Mouse (Mus musculus) intestine, embryonic 14.5 days (tissue): ENCODE results near the gene Gm36210. TPM values are rescaled to one million over a fixed set of nuclear protein-coding genes. Genes with fewer than 3 reads are reported as not detected.
A peak's percentile ranks its signal among the peaks of the same experiment; 100 is the strongest.

Experiments
- ATAC-seq: fragments of 200-750 bp; cut with Nextera tagmentation; replicated peaks from 2 replicates; pipeline ENCODE4 v1.8.0; 2017; ENCODE audit warnings: low read depth, moderate number of reproducible peaks, moderate TSS enrichment, moderate library complexity; ENCODE audit not compliant: low FRiP score, low TSS enrichment
- DNase-seq: peaks from one replicate; pipeline ENCODE4 v3.0.0-alpha.2; 2018; ENCODE audit warnings: low spot score
- H3K27ac ChIP-seq: fragments of 300-500 bp; sonication (generic); 2 replicates; pipeline ENCODE4 v1.5.1; 2014; ENCODE audit warnings: low read depth, mild to moderate bottlenecking, control low read depth
- H3K27me3 ChIP-seq: fragments of 300-500 bp; sonication (generic); replicated peaks from 2 replicates; pipeline ENCODE4 v1.6.1; 2014; ENCODE audit warnings: low read length, control low read depth; ENCODE audit not compliant: control insufficient read depth, insufficient read depth
- H3K36me3 ChIP-seq: fragments of 300-500 bp; sonication (generic); 2 replicates; pipeline ENCODE4 v1.6.1; 2014; ENCODE audit warnings: low read length, control low read depth; ENCODE audit not compliant: control insufficient read depth, insufficient read depth
- H3K4me1 ChIP-seq: fragments of 300-500 bp; sonication (generic); replicated peaks from 2 replicates; pipeline ENCODE4 v1.6.1; 2014; ENCODE audit warnings: low read length, control low read depth, mixed read lengths; ENCODE audit not compliant: control insufficient read depth, insufficient read depth
- H3K4me2 ChIP-seq: fragments of 300-500 bp; sonication (generic); 2 replicates; pipeline ENCODE4 v1.6.1; 2014; ENCODE audit warnings: low read length
- H3K4me3 ChIP-seq: fragments of 300-500 bp; sonication (generic); 2 replicates; pipeline ENCODE4 v1.5.1; 2014; ENCODE audit warnings: low read depth, low read length, control low read depth, mixed read lengths
- H3K9ac ChIP-seq: fragments of 300-500 bp; sonication (generic); 2 replicates; pipeline ENCODE4 v1.6.1; 2014; ENCODE audit warnings: mild to moderate bottlenecking, low read length
- H3K9me3 ChIP-seq: fragments of 300-500 bp; sonication (generic); 2 replicates; pipeline ENCODE4 v1.6.1; 2016; ENCODE audit warnings: low read length, control low read depth; ENCODE audit not compliant: control insufficient read depth
- WGBS: fragments of 180-500 bp; shearing (Covaris S2); extraction: QIAGEN DNeasy Blood & Tissue Kit; methylation state at CpG from one replicate; pipeline ENCODE4 v1.1.7; 2014; 5-methylcytosine and 5-hydroxymethylcytosine counted together
- polyA plus RNA-seq: library from polyadenylated mRNA; unstranded; fragments of >200 nt; fragmentation: Nextera tagmentation; extraction: Ambion mirVana; gene quantifications from 2 replicates; pipeline ENCODE4 v1.2.1, GENCODE M21; 2014

The Gm36210 gene
- polyA plus RNA-seq, 1 experiment from 2014 or later = not detected

- Histone ChIP-seq H3K9ac (no peak overlapping the region), H3K27ac (no peak overlapping the region), H3K4me1 (peaks cover 14% of the 10 kb centered on the region), H3K4me2 (no peak overlapping the region), H3K36me3 (no peaks in the 10 kb centered on the region), H3K9me3 (no peaks in the 10 kb centered on the region), H3K27me3 (no peaks in the 10 kb centered on the region), H3K4me3 (no peak overlapping the region)
- WGBS = 74% methylated on average over 5 of the region's 5 CpGs
- DNase-seq (no peak), ATAC-seq (no peak)
Observed at GRCm38 (mm10) chr7:4912248-4912647, 5.9 kb upstream of the Gm36210 start.

GRCm38 (mm10) chr7:4911561-4911960, 5.2 kb upstream of the Gm36210 start:
- Histone ChIP-seq H3K27ac (no peak overlapping the region), H3K36me3 (no peaks in the 10 kb centered on the region), H3K4me1 (peaks cover 11% of the 10 kb centered on the region), H3K4me3 (no peak overlapping the region), H3K9ac (no peak overlapping the region), H3K27me3 (no peaks in the 10 kb centered on the region), H3K9me3 (no peaks in the 10 kb centered on the region), H3K4me2 (no peak overlapping the region)
- WGBS = 38% methylated on average over 9 of the region's 9 CpGs
- DNase-seq (peak; percentile 84), ATAC-seq (no peak)

GRCm38 (mm10) chr7:4902404-4902803, 3.9 kb downstream of the Gm36210 start:
- H3K4me2 ChIP-seq = no peak overlapping the region
- 77% methylated on average over 9 of the region's 9 CpGs for whole genome bisulfite sequencing

GRCm38 (mm10) chr7:4901171-4901570, 5.1 kb downstream of the Gm36210 start:
- 0 out of 2 replicates have a peak, but pooled peaks cover 2% of the 10 kb centered on the region for H3K27me3 ChIP-seq
- H3K9ac ChIP-seq = no peak overlapping the region
- H3K36me3 ChIP-seq = no peaks in the 10 kb centered on the region
- no peak overlapping the region for H3K4me2 ChIP-seq
- DNase-seq (no peak), ATAC-seq (no peak)
- 56% methylated on average over 8 of the region's 8 CpGs for WGBS
- H3K4me3 ChIP-seq = no peak overlapping the region
- H3K9me3 ChIP-seq = 0 out of 2 replicates have a peak, but pooled peaks cover 3% of the 10 kb centered on the region
- H3K27ac ChIP-seq = no peak overlapping the region
- 0 out of 2 replicates have a peak, but pooled peaks cover 5% of the 10 kb centered on the region for H3K4me1 ChIP-seq

More at GRCm38 (mm10) chr7:4902404-4902803, 3.9 kb downstream of the Gm36210 start:
- H3K4me1 ChIP-seq = 0 out of 2 replicates have a peak, but pooled peaks cover 5% of the 10 kb centered on the region
- DNase-seq (no peak), ATAC-seq (no peak)
- H3K27me3 ChIP-seq = 0 out of 2 replicates have a peak, but pooled peaks cover 2% of the 10 kb centered on the region
- H3K27ac ChIP-seq = no peak overlapping the region
- no peak overlapping the region for H3K9ac ChIP-seq
- H3K9me3 ChIP-seq = 0 out of 2 replicates have a peak, but pooled peaks cover 3% of the 10 kb centered on the region
- H3K4me3 ChIP-seq = no peak overlapping the region
- no peaks in the 10 kb centered on the region for H3K36me3 ChIP-seq

- Histone ChIP-seq H3K36me3 (no peaks in the 10 kb centered on the region), H3K27ac (no peak overlapping the region), H3K4me2 (peak overlapping the region; percentile 59), H3K4me1 (0 out of 2 replicates have a peak, but pooled peaks cover 5% of the 10 kb centered on the region), H3K4me3 (0 out of 2 replicates have a peak overlapping the region, but pooled peaks have one; percentile 25), H3K9me3 (0 out of 2 replicates have a peak, but pooled peaks cover 3% of the 10 kb centered on the region), H3K27me3 (0 out of 2 replicates have a peak, but pooled peaks cover 2% of the 10 kb centered on the region), H3K9ac (no peak overlapping the region)
- DNase-seq = no peak
- ATAC-seq = no peak
- 27% methylated on average over 11 of the region's 11 CpGs for WGBS
Observed at GRCm38 (mm10) chr7:4900523-4900851, 5.8 kb downstream of the Gm36210 start.

- WGBS = 10% methylated on average over 19 of the region's 19 CpGs
- Histone ChIP-seq H3K9me3 (0 out of 2 replicates have a peak, but pooled peaks cover 3% of the 10 kb centered on the region), H3K4me3 (peak overlapping the region; percentile 25; the same call in 1 of the 2 replicates), H3K4me2 (peak overlapping the region; percentile 59), H3K9ac (no peak overlapping the region), H3K27me3 (0 out of 2 replicates have a peak, but pooled peaks cover 2% of the 10 kb centered on the region), H3K36me3 (no peaks in the 10 kb centered on the region), H3K4me1 (0 out of 2 replicates have a peak, but pooled peaks cover 5% of the 10 kb centered on the region), H3K27ac (no peak overlapping the region)
- ATAC-seq (0 out of 2 replicates have a peak, but pooled peaks have one; percentile 13), DNase-seq (no peak)
Observed at GRCm38 (mm10) chr7:4899649-4900522, 6.4 kb downstream of the Gm36210 start.

- Histone ChIP-seq H3K4me3 (peak overlapping the region; percentile 25; the same call in 1 of the 2 replicates), H3K9me3 (0 out of 2 replicates have a peak, but pooled peaks cover 3% of the 10 kb centered on the region), H3K4me2 (peak overlapping the region; percentile 59), H3K27ac (no peak overlapping the region), H3K36me3 (no peaks in the 10 kb centered on the region), H3K27me3 (0 out of 2 replicates have a peak, but pooled peaks cover 2% of the 10 kb centered on the region), H3K9ac (no peak overlapping the region), H3K4me1 (0 out of 2 replicates have a peak, but pooled peaks cover 5% of the 10 kb centered on the region)
- 15% methylated on average over 15 of the region's 18 CpGs for WGBS
- peak; percentile 37; the same call in 1 of the 2 replicates for ATAC-seq
- no peak for DNase-seq
Observed at GRCm38 (mm10) chr7:4898851-4899648, 7.3 kb downstream of the Gm36210 start.

GRCm38 (mm10) chr7:4895186-4895585, 11.1 kb downstream of the Gm36210 start:
- H3K27ac ChIP-seq = no peak overlapping the region
- H3K4me2 ChIP-seq = no peak overlapping the region
- no peak overlapping the region for H3K4me3 ChIP-seq
- 0 out of 2 replicates have a peak, but pooled peaks cover 5% of the 10 kb centered on the region for H3K4me1 ChIP-seq
- H3K9ac ChIP-seq = no peak overlapping the region
- WGBS = 45% methylated on average over 8 of the region's 11 CpGs
- H3K27me3 ChIP-seq = 0 out of 2 replicates have a peak, but pooled peaks cover 2% of the 10 kb centered on the region
- no peaks in the 10 kb centered on the region for H3K9me3 ChIP-seq
- no peaks in the 10 kb centered on the region for H3K36me3 ChIP-seq
- DNase-seq = no peak
- ATAC-seq = no peak
